Mouse (Mus musculus): ENCODE data around the gene Lmod1.
"Not testable (repeated sequence)": the region's sequence is repeated elsewhere in the genome, so short reads cannot be mapped to it uniquely, and the experiment has no call there.

The Lmod1 gene

DNA sequence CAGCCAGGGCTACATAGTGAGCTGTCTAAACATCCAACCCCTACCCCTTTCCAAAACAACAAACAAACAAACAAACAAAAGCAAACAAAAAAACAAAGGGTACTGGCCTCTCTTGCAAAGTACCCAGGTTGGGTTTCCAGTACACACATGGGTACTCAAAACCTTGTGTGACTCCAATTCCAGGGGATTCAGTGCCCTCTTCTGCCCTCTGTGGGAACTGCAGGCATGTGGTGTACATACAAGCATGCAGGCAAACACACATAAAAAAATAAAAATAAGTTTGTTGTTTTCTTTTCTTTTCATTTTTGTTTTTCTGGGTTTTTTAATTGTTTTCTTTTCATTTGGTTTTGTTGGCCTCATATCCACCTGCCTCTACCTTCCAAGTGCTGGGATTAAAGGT, 37.5 kb downstream of the Lmod1 start:
- peak; percentile 67 for DNase-seq (ENCODE audit: low read depth, low spot score)

DNA sequence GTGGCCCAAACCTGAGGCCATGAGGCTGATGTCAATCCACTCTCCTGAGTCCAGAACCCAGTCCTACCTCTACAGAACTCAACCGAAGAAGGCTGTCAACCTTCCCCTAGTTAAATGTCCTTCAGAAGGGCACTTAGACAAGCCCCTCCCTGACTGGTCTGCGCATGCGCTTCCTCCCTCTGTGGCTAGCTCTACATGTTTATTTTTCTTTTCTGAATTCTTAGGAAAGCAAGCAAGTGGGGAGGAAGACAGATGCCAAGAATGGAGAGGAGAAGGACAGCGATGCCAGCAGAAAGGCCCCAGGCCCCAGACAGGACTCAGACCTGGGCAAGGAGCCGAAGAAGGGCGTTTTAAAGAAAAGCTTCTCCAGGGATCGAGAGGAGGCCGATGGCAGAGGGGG, 38.8 kb downstream of the Lmod1 start:
- DNase-seq (ENCODE audit: low read depth, low spot score), result no peak

DNA sequence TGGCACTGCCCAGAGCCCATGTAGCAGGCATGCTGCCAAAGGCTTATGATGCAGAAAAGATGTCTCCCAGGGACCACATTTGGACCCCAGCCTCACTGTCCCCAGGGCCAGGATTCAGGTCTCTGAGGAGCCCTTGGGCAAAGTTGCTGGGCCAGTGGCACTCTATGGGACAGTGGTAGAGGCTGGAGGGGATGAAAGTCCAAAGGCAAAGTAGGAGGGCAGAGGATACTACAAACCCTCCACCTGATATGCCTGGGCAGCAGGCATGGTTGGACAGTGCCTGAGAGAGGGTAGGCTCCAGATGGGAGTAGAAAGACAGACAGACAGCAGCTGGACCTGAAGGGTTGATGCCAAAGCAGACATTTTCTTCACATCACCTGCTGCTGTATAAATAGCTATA, 41.8 kb downstream of the Lmod1 start:
- DNase-seq (ENCODE audit: low read depth, low spot score), result no peak

DNA sequence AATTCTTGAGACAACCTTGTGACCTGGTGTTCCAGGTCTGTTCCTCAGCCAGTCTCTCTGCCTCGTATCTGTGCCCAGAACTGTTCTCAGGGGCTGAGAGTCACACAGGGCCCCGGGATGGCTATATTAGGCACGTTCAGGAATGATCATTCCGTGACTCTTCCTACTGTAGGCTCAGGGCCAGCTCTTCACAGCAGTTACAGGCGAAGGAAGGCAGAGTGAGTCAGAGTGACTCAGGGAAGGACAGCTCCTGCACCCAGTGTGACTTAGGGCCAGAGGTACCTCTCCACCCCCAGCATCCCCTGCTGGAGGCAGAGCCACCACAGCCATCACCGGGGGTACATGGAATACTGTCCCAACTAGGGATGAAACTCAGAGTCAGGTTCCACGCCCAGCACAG, 42.4 kb downstream of the Lmod1 start:
- DNase-seq (ENCODE audit: low read depth, low spot score), result no peak

DNA sequence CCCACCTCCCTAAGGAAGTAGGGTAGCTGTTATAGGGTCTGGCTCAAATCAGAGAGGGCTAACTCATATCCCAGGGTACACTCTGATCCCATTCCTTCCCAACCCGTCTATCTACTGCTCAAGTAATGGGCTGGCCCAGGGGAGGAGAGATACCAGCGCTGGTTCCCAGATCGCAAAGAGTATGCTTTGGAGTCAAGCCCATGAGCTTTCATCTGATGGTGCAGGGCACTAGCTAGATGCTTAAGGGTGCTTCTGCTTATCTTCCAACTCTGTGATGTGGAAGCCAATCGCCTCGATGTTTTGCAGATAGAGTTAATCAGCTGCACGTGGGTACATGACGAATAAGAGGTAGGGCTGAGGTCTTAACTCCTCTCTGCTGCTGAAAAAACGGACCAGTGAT, 43.0 kb downstream of the Lmod1 start:
- no peak for DNase-seq (ENCODE audit: low read depth, low spot score)

DNA sequence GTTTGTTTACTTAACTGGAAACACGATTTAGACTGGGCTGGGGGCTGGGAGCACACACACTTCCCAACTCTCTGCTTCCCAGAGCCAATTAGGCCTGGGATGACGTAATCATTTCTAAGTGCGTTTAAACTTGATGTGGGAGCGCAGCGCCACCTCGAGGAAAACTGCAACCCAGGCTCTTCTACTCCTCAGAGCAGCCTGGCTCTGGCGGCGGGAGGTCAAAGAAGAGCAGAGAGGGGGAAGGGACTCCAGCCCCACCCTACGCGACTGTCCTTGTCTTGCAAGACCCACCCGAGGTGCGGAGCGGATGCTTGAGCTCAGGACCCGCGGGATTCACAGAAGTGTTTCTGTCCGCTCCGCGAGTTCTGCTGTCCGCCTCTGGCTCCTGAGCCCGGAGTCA, 43.6 kb downstream of the Lmod1 start:
- peak; percentile 99 for DNase-seq (ENCODE audit: low read depth, low spot score)

DNA sequence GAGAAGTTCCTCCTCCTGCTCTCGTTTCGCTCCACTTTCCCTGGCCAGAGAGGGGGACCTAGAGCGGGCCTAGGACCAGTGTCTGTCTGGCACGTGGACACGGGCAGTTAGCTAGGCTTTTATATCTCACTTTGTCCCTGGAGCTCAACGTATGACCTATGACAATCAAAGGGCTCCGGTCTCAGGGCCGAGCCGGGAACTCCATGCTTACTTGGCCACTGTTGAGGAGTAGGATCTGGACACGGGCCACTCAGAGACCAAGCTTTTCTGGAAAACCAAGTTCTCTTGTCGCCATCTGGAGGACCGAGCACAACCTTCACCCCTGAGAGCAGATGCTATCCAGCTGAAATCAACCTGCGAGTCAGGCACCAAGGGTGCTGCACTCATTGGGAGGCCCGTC, 44.4 kb downstream of the Lmod1 start:
- DNase-seq (ENCODE audit: low read depth, low spot score), result peak; percentile 65

DNA sequence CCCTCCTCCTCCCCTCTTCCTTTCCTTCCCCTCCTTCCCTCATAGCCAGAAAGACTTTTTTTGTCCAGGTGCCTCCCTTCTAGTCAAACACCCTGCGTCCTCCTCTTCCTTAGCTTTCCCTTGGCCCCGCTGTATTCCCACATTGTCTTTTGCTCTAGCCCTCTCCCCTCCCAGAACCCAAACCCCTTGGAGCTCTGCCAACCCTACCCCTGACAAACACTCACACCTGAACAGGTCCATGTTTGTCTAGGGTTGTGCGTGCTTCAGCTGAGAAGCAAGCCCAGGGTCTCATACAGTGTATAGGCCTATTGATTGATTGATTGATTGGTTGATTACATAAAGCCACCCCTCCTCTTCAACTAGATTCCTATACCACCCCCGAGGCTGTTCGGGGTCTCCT, 44.8 kb downstream of the Lmod1 start:
- DNase-seq (ENCODE audit: low read depth, low spot score), result no peak

DNA sequence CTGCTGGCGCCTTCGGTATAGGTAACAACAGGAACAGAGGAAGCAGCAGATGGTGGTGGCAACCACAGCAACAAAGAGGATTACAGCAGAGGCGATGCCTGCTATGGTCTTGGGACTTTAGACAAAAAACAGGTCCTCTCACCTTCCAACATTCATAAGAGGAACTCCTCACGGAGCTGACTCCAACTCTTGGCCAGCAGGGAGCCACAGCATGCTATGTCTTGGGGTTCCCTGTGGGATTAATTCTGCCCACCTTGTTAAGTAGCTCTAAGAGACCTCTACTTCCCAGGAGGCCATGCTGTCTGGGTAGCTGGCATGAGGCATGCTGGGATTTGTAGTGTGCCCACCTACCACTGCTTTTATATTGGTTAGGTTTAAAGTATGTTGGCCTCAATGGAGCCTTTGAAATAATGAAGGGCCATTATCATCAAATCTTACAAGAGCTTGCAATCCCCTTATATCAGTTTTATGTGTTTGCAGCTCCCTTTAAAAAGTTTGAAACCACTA, 48.6 kb downstream of the Lmod1 start:
- no peak for DNase-seq (ENCODE audit: low read depth, low spot score)

DNA sequence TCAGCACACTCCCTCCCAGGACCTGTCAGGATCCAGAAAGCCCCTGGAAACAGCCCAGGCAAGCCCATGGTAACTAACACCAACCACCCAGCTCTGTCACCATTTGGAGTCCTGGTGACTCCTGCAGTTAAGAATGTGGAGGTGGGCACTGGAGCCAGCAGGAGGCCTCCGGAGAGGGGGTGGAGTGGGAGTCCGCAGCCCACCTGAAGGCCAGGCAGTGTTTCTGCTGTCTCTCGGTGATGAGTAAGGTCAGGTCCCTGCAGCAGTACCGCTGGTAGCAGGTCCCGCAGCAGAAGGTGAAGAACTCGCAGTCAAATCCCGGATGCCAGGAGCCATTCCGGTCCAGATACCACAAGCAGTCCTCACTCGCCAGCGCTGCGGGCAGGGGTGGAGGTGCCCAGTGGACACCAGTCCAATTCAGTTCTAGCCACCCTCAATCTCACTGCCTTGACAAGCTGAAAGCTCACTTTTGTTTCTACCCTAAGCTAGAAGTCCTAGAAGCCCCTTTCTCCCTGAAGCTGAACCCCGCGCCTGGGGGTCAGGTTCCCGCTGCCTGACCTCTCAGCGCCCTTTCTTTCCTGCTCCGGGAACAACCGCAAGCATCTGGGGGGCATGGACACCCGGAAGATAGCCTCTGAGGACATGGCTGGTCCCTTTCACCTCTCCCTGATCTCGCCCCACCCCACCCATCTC, 49.7 kb downstream of the Lmod1 start:
- no peak for DNase-seq (ENCODE audit: low read depth, low spot score)

DNA sequence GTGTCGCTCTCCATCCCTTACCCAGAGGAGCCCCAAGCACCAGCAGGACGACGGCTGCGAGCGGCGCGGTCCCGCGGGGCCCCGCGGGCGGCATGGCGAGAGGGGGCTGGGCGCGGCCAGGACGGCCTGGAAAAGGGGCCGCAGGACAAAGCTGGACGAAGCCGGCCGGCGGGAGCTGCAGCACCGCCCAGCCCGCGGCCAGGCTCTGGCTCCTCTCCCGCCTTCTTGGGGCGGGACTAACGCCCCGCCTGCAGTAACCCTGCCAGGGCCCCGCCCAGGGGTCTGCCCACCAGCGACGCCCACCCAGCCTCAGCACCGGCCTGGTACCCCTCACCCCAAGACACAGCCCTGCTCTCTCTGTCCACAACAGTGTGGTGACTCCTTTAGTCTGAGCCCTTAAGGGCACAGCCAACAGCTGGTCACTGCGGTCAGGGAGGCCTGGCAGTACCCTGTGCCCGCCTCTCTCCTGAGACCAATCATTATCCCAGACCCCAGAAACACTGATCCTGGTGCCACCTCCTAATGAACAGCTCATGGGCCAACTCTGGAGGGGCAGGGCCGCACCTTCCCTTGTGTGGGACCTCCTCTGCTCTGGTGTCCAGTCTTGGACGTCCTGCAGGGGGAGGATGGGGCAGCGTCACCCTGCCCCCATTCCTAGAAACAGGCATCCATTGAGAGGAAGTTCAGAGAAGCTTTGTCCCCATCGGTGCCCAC, 50.4 kb downstream of the Lmod1 start, which contains the start of gene Shisa4:
Gene Shisa4, minus strand, starts transcription at position 370 of the 714 bp plus-strand sequence.
- peak; percentile 39 for DNase-seq (ENCODE audit: low read depth, low spot score)

DNA sequence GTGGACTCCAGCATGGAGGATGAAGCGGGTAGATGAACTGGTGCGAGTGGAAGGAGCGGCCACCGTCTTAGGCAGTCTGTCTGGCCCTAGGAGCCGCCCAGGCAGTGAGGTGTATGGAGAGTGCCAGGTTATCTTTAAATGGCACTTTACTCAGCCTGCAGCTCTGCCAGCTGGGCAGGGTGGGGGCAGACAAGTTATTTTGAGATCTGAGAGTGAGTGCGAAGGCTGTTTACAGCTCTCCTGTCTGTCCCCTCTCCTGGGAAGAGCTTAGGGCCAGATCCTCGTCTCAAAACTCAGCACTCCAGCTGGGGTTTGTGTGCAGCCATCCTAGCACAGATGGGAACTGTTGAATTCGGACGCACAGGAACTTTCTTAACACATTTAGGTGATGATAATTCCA, 54.0 kb downstream of the Lmod1 start:
- DNase-seq (ENCODE audit: low read depth, low spot score), result no peak

DNA sequence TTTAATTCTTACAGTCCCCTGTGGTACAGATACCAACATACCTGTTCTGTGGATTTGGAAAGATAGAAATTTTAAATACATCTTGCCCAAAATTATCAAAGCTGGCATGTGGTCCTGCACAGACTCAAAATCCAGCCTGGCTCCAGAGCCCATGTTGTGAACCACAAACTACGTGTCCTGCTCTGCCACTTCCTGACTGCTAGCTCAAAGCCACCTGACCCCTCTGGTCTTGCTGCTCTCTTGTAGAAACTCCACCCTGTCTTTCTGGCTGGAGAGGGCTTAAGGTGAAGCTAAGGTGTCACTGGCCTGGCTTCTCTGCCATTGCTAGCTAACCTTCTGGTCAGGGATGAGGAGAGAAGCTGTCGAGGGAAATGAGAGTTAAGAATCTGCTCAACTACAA, 54.4 kb downstream of the Lmod1 start:
- no peak for DNase-seq (ENCODE audit: low read depth, low spot score)

DNA sequence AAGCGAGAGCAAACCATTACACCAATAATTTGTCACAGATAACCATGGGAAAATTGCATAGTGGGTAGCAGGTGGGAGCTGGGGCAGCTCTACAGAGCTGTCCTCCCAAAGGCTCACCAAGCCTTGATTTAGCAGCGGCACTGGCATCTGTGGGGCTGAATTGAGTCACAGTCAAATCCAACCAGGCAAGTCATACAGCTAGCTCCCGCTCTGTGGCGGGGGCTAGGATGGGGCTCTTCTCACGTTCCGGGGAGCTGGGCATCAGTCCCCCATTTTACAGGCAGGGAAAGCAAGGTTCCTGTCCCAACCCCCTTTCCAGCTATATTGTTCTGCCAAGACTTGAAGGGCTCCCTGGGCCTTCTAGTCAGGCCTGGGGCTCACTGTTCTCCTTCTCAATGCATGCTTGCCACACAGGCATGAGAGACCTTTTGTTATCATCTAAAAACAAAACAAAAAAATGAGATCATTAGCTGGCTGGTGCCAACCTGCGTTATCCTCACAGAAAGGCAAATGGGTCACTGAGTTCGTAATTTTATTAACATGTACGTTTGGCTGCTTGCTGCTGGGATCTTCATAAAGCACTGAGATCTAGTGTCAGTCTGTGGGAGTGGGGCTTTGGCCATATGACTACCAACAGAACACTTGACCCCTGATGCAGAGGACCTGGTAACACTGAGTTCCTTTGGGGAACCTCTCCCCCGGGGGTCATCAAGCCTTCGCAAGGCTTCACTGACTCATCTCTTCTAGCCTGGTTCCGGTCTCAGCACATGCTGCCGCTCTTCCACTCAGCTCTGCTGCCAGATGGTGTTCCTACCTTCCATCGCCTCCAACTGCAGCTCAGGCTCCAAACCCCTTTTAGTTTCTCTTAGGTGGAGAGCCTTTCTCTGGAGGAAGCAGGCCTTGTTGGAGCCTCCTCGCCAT, 55.7 kb downstream of the Lmod1 start:
- no peak for DNase-seq (ENCODE audit: low read depth, low spot score)

DNA sequence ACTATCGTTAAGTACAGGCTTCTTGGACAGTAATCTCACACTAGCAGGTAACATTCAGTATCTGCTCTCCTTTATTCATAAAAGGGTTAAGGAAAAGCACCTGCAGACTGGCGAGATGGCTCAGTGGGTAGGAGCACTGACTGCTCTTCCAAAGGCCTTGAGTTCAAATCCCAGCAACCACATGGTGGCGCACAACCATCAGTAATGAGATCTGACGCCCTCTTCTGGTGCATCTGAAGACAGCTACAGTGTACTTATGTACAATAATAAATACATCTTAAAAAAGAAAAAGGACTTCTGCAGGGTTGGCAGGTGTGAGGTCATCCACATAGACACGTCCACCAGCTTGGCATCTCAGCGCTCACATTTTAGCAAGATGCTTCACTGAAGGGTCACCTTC, 57.0 kb downstream of the Lmod1 start:
- DNase-seq (ENCODE audit: low read depth, low spot score), result not testable (repeated sequence)

DNA sequence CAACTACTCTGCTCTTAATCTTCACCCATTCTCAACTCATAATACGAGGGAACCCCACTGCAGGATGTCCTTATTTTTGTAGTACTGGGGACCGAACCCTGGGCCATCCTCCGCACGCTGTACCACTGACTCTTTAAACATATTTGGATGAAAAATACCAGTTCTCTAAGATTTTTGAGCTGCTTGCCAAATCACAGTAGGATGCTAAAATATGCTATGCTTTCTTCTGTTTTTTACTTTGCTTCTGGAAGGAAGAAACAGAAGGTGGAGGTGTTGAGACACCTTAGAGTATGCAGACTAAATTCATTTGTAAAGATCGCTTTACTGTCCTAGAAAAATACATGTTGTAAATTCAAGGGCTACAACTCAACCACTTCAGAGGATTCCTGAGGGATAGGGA, 59.6 kb downstream of the Lmod1 start:
- DNase-seq (ENCODE audit: low read depth, low spot score), result no peak

DNA sequence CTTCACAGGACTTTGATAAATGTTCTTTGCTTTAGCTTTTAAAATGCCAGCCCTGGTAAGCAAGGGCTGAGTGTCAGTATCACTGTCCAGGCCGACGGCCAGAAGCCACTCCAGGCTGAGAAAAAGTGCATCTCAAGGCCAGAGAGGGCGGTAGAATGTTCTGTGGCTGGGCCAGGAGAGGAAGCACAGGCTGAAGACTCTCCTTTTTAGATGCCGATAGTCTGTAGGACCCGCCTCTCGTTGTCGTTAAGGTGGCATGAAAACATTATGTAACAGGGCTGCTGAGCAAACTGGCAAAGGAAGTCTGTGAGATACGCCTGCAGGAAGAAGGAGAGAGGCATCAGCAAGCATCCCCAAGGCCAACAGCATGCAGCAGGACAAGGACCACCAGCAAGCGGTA, 60.6 kb downstream of the Lmod1 start:
- no peak for DNase-seq (ENCODE audit: low read depth, low spot score)

DNA sequence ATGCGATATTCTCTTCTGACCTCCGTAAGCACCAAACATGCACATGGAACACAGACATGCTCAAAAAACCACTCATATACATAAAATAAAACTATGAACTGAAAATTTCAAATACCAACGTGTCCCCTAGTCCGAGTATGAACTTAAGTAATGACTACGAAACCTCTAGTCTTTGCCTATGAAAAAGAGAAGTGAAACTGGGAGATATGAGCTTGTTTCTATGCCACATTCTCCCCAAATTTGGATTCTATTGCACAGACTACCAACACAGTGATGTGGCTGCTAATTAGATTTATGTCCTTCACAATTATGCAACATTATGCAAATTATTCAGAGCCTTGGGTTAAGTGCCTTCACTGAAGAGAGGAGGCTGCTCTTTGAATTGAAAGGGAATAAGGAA, 74.9 kb downstream of the Lmod1 start:
- DNase-seq (ENCODE audit: low read depth, low spot score), result no peak

DNA sequence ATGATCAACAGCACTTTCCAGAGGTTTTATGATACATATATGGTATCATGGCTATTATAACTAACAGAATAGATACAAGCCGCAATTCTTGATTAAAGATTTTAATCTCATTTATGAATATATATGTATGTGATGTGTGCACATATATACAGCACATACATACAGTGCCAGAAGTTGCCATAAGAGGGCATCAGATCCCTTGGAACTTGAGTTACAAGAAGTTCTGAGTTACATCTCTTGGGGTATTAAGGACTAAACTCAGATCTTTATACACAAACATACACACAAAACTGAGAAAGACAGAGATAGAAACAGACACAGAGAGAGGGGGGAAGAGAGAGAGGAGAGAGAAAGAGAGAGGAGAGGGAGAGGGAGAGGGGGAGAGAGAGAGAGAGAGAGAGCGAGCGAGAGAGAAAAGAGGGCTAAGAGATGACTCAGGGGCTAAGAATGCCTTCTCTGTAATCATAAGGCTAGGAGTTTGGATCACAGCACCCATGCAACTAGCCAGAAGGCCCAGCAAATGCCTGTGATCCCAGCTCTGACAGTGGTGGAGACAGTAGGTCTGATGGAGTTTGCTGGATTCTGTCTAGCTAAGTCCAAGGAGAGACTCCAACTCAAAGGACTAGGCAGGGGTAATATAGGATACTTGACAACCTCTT, 77.0 kb downstream of the Lmod1 start:
- DNase-seq (ENCODE audit: low read depth, low spot score), result no peak

DNA sequence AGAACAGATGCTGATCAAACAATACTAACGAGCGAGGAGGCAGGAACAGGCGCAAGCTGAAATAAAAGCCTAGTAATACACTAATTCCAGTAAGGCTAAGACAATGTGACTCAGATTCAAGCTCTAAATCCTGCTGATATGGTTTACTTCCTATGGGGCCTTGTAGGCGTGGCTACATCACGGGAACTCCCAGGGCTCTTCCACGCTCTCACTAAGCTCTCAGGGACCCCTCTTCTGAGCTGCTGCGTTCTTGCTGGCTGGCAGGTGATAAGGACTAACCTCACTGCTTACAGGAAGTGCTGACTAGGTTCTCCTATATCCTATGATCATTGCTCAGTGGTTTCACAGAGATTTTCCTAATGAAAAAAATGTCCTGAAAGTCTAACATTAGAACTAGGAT, 80.7 kb downstream of the Lmod1 start:
- DNase-seq (ENCODE audit: low read depth, low spot score), result peak; percentile 50

DNA sequence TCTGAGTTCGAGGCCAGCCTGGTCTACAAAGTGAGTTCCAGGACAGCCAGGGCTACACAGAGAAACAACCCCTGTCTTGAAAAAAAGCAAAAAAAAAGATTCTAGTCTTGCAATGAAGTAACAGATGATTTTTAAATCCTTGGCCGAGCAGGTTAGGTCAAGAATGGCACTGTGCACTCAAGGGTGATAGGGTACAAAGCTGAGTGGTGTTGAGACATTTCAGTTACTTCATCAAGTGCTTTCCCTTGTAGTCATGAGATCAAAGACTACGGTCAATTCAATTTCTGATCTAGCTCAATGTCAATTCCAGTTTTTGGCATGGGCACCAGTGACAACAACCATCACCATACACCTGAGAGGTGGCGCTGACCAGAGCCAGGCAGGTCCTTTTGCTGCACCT, 84.4 kb downstream of the Lmod1 start:
- no peak for DNase-seq (ENCODE audit: low read depth, low spot score)

DNA sequence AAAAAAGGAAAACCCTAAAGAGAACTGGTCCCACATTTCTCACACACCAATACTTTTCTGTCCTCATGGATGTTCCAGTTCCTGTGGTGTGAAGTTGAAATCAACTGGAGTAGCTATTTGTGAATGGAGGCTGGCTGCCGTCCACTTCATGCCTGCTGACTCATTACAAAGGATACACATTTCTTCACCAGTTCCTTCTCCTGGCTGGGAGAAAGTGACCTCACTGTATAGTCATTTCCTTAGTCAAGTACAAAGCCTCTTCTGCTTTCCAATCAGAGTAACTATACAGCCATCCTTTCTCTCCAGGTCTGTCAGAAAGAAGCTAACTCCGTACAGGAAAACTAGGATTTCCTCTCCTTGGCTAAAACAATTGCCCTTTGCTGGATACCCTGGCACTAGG, 86.4 kb downstream of the Lmod1 start:
- DNase-seq (ENCODE audit: low read depth, low spot score), result no peak

Data from ZHBTc4 (cell line).